Mouse (Mus musculus) heart, adult 18-20 months (tissue): ENCODE data around the gene Mrps12. TPM values are rescaled to one million over a fixed set of nuclear protein-coding genes. Genes with fewer than 3 reads are reported as not detected.

ENCODE experiments used
- DNase-seq, 2 experiments: peaks; one replicate each; pipeline ENCODE4 v3.0.0; 2021 to 2022; ENCODE audit warnings: mixed read lengths in 1 of 2
- long read RNA-seq, 2 experiments: library from polyadenylated mRNA; stranded (forward); transcript quantifications; one replicate each; pipeline ENCODE4 v2.0.0; 2021
- total RNA-seq, 2 experiments: library from RNA; stranded (reverse); gene quantifications; 2 replicates each; pipeline ENCODE4 v1.2.3; 2021

Mrps12 gene
- total RNA-seq = 10 to 100 TPM; 59.4 to 60.4 TPM
- long read RNA-seq, experiment 1, transcript Mrps12-204 (2 exons, 883 nt) = minor isoform, 16 of 85 reads
- long read RNA-seq, experiment 1, transcript Mrps12-201 (3 exons, 722 nt) = major isoform, 62 of 85 reads
- long read RNA-seq, experiment 1, partial matches to known transcripts = 0 of 85 reads
- long read RNA-seq, experiment 1, other reads (novel, unspliced or antisense) = 7 of 85 reads
- long read RNA-seq, experiment 2, transcript Mrps12-201 (3 exons, 722 nt) = major isoform, 33 of 50 reads
- long read RNA-seq, experiment 2, transcript Mrps12-204 (2 exons, 883 nt) = minor isoform, 11 of 50 reads
- long read RNA-seq, experiment 2, partial matches to known transcripts = 0 of 50 reads
- long read RNA-seq, experiment 2, other reads (novel, unspliced or antisense) = 6 of 50 reads

- peak; percentile 97 to 98 for DNase-seq
Observed at GRCm38 (mm10) chr7:28741709-28742438, at the start of gene Mrps12, which contains the start of gene Sars2. TSS of gene Mrps12 (minus strand) at chr7:28741820. TSS of gene Sars2 (plus strand) at chr7:28741992.

- no peak for DNase-seq
Observed at GRCm38 (mm10) chr7:28790066-28790806, 48.6 kb upstream of the Mrps12 start.

GRCm38 (mm10) chr7:28789235-28789634 lies 47.6 kb upstream of the Mrps12 start:
- no peak for DNase-seq

- DNase-seq = peak in 1 of 2 experiments; percentile 59
Observed at GRCm38 (mm10) chr7:28788307-28789195, 46.9 kb upstream of the Mrps12 start, which contains the start of gene Rinl. TSS of gene Rinl (plus strand) at chr7:28788969.

- DNase-seq = no peak
Observed at GRCm38 (mm10) chr7:28787884-28788283, 46.3 kb upstream of the Mrps12 start.

- DNase-seq = no peak
Observed at GRCm38 (mm10) chr7:28785161-28785560, 43.5 kb upstream of the Mrps12 start.

- peak in 1 of 2 experiments; percentile 35 for DNase-seq
Observed at GRCm38 (mm10) chr7:28781261-28781663, 39.6 kb upstream of the Mrps12 start.

GRCm38 (mm10) chr7:28780857-28781256 lies 39.2 kb upstream of the Mrps12 start:
- DNase-seq = peak in 1 of 2 experiments; percentile 66

- DNase-seq = peak; percentile 91 to 97
Observed at GRCm38 (mm10) chr7:28780067-28780658, 38.5 kb upstream of the Mrps12 start.

GRCm38 (mm10) chr7:28778825-28779224 lies 37.2 kb upstream of the Mrps12 start:
- DNase-seq = peak in 1 of 2 experiments; percentile 38

- no peak for DNase-seq
Observed at GRCm38 (mm10) chr7:28775129-28775528, 33.5 kb upstream of the Mrps12 start.

GRCm38 (mm10) chr7:28774164-28774563 lies 32.5 kb upstream of the Mrps12 start:
- DNase-seq = no peak

- no peak for DNase-seq
Observed at GRCm38 (mm10) chr7:28773163-28773562, 31.5 kb upstream of the Mrps12 start.

- DNase-seq = no peak
Observed at GRCm38 (mm10) chr7:28771867-28772266, 30.2 kb upstream of the Mrps12 start.

GRCm38 (mm10) chr7:28770309-28770708 lies 28.7 kb upstream of the Mrps12 start:
- DNase-seq = no peak

- DNase-seq = no peak
Observed at GRCm38 (mm10) chr7:28769414-28769958, 27.9 kb upstream of the Mrps12 start.

- no peak for DNase-seq
Observed at GRCm38 (mm10) chr7:28767462-28767965, 25.9 kb upstream of the Mrps12 start, which contains the start of gene Nfkbib. TSS of gene Nfkbib (minus strand) at chr7:28767512.

- DNase-seq = no peak
Observed at GRCm38 (mm10) chr7:28766910-28767309, 25.3 kb upstream of the Mrps12 start.

GRCm38 (mm10) chr7:28766173-28766879 lies 24.7 kb upstream of the Mrps12 start, which contains the start of gene Sirt2:
TSS of gene Sirt2 (plus strand) at chr7:28766735.
- peak; percentile 98 to 99 for DNase-seq
